Mouse (Mus musculus) neural tube, embryonic 11.5 days (tissue): ENCODE results near the gene Prodh2. TPM values are rescaled to one million over a fixed set of nuclear protein-coding genes. Genes with fewer than 3 reads are reported as not detected.

Experiments
- ATAC-seq: fragments of 200-750 bp; cut with Nextera tagmentation; 2 replicates; pipeline ENCODE4 v1.8.0; 2017; ENCODE audit warnings: moderate number of reproducible peaks, mild to moderate bottlenecking, moderate TSS enrichment, moderate library complexity; ENCODE audit not compliant: insufficient read depth, low FRiP score, low TSS enrichment
- DNase-seq: peaks from one replicate; pipeline ENCODE4 v3.0.0-alpha.2; 2015; ENCODE audit warnings: low spot score
- H3K27ac ChIP-seq: fragments of 300-500 bp; sonication (generic); 2 replicates; pipeline ENCODE4 v1.5.1; 2014; ENCODE audit warnings: low read depth, mild to moderate bottlenecking, low read length
- H3K27me3 ChIP-seq: fragments of 300-500 bp; sonication (generic); 2 replicates; pipeline ENCODE4 v1.6.1; 2014; ENCODE audit warnings: mild to moderate bottlenecking, low read length, mixed read lengths; ENCODE audit not compliant: control insufficient read depth, insufficient read depth
- H3K36me3 ChIP-seq: fragments of 300-500 bp; sonication (generic); 2 replicates; pipeline ENCODE4 v1.6.1; 2014; ENCODE audit warnings: mild to moderate bottlenecking, low read length, moderate library complexity, mixed read lengths; ENCODE audit not compliant: control insufficient read depth, insufficient read depth
- H3K4me1 ChIP-seq: fragments of 300-500 bp; sonication (generic); 2 replicates; pipeline ENCODE4 v1.6.1; 2014; ENCODE audit warnings: low read length, mixed read lengths; ENCODE audit not compliant: control insufficient read depth, insufficient read depth
- H3K4me2 ChIP-seq: fragments of 300-500 bp; sonication (generic); 2 replicates; pipeline ENCODE4 v1.6.1; 2014; ENCODE audit warnings: low read depth, mild to moderate bottlenecking, moderate library complexity
- H3K4me3 ChIP-seq: fragments of 300-500 bp; sonication (generic); 2 replicates; pipeline ENCODE4 v1.5.1; 2014; ENCODE audit warnings: low read depth, low read length
- H3K9ac ChIP-seq: fragments of 300-500 bp; sonication (generic); 2 replicates; pipeline ENCODE4 v1.6.1; 2014; ENCODE audit warnings: mild to moderate bottlenecking, low read length
- H3K9me3 ChIP-seq: fragments of 300-500 bp; sonication (generic); 2 replicates; pipeline ENCODE4 v1.6.1; 2016; ENCODE audit warnings: low read length; ENCODE audit not compliant: control insufficient read depth
- WGBS: fragments of 180-500 bp; shearing (Covaris S2); extraction: QIAGEN DNeasy Blood & Tissue Kit; methylation state at CpG from one replicate; pipeline ENCODE4 v1.1.7; 2014; 5-methylcytosine and 5-hydroxymethylcytosine counted together
- polyA plus RNA-seq: library from polyadenylated mRNA; unstranded; fragments of >200 nt; fragmentation: Nextera tagmentation; extraction: Ambion mirVana; gene quantifications from 2 replicates; pipeline ENCODE4 v1.2.1, GENCODE M21; 2014

Prodh2 gene
- polyA plus RNA-seq, 1 experiment from 2014 or later: not detected

GRCm38 (mm10) chr7:30526399-30526798, 33.0 kb downstream of the Prodh2 start:
- H3K4me2 ChIP-seq: 0 out of 2 replicates have a peak overlapping the region, but pooled peaks have one; percentile 3
- no peaks in the 10 kb centered on the region for H3K27me3 ChIP-seq
- H3K36me3 ChIP-seq: peaks cover 38% of the 10 kb centered on the region
- no peak overlapping the region for H3K27ac ChIP-seq
- WGBS: 20% methylated on average over 16 of the region's 17 CpGs
- ATAC-seq (no peak), DNase-seq (no peak)
- H3K9ac ChIP-seq: peak overlapping the region; percentile 18; the same call in 1 of the 2 replicates
- H3K4me1 ChIP-seq: 0 out of 2 replicates have a peak, but pooled peaks cover 5% of the 10 kb centered on the region
- no peak overlapping the region for H3K4me3 ChIP-seq
- no peaks in the 10 kb centered on the region for H3K9me3 ChIP-seq

GRCm38 (mm10) chr7:30526981-30527380, 33.6 kb downstream of the Prodh2 start:
- Histone ChIP-seq H3K4me3 (no peak overlapping the region), H3K27me3 (no peaks in the 10 kb centered on the region), H3K36me3 (peaks cover 39% of the 10 kb centered on the region), H3K9me3 (no peaks in the 10 kb centered on the region), H3K9ac (no peak overlapping the region), H3K4me1 (0 out of 2 replicates have a peak, but pooled peaks cover 5% of the 10 kb centered on the region), H3K27ac (no peak overlapping the region), H3K4me2 (no peak overlapping the region)
- ATAC-seq (no peak), DNase-seq (no peak)
- 76% methylated on average over 14 of the region's 14 CpGs for WGBS

- no peak for ATAC-seq
- Histone ChIP-seq H3K36me3 (peaks cover 26% of the 10 kb centered on the region), H3K9ac (no peak overlapping the region), H3K9me3 (no peaks in the 10 kb centered on the region), H3K27me3 (no peaks in the 10 kb centered on the region), H3K4me3 (no peak overlapping the region), H3K4me1 (peaks cover 20% of the 10 kb centered on the region), H3K27ac (no peak overlapping the region), H3K4me2 (no peak overlapping the region)
- no peak for DNase-seq
- WGBS: 88% methylated on average over 9 of the region's 9 CpGs
Observed at GRCm38 (mm10) chr7:30531291-30531815, 37.9 kb downstream of the Prodh2 start.

GRCm38 (mm10) chr7:30532931-30533330, 39.5 kb downstream of the Prodh2 start:
- no peak for ATAC-seq
- 22% methylated on average over 8 of the region's 8 CpGs for WGBS

GRCm38 (mm10) chr7:30533941-30534632, 40.7 kb downstream of the Prodh2 start:
- peaks cover 18% of the 10 kb centered on the region for H3K4me1 ChIP-seq
- peak; percentile 44 for DNase-seq
- peak overlapping the region; percentile 78 for H3K4me3 ChIP-seq
- 7% methylated on average over 26 of the region's 26 CpGs for WGBS
- peaks cover 16% of the 10 kb centered on the region for H3K36me3 ChIP-seq
- H3K9ac ChIP-seq: peak overlapping the region; percentile 86
- H3K27ac ChIP-seq: peak overlapping the region; percentile 79
- H3K9me3 ChIP-seq: no peaks in the 10 kb centered on the region
- ATAC-seq: peak; percentile 32
- no peaks in the 10 kb centered on the region for H3K27me3 ChIP-seq
- H3K4me2 ChIP-seq: peak overlapping the region; percentile 89

More at GRCm38 (mm10) chr7:30532931-30533330, 39.5 kb downstream of the Prodh2 start:
- peaks cover 18% of the 10 kb centered on the region for H3K4me1 ChIP-seq
- peak overlapping the region; percentile 89 for H3K4me2 ChIP-seq
- H3K4me3 ChIP-seq: peak overlapping the region; percentile 78
- H3K9ac ChIP-seq: peak overlapping the region; percentile 86
- peaks cover 25% of the 10 kb centered on the region for H3K36me3 ChIP-seq
- peak; percentile 50 for DNase-seq
- 0 out of 2 replicates have a peak overlapping the region, but pooled peaks have one; percentile 10 for H3K27ac ChIP-seq
- H3K9me3 ChIP-seq: no peaks in the 10 kb centered on the region
- H3K27me3 ChIP-seq: no peaks in the 10 kb centered on the region

- peak within 1 kb of the TSS; percentile 86 for H3K9ac ChIP-seq
- ATAC-seq (peak; percentile 89), DNase-seq (peak; percentile 99)
- H3K36me3 ChIP-seq: peaks cover 12% of the 10 kb centered on the region
- peak within 1 kb of the TSS; percentile 89 for H3K4me2 ChIP-seq
- H3K27ac ChIP-seq: peak within 1 kb of the TSS; percentile 79
- H3K27me3 ChIP-seq: no peaks in the 10 kb centered on the region
- peaks cover 18% of the 10 kb centered on the region for H3K4me1 ChIP-seq
- no peaks in the 10 kb centered on the region for H3K9me3 ChIP-seq
- peak within 1 kb of the TSS; percentile 78 for H3K4me3 ChIP-seq
- under 1% methylated on average over 58 of the region's 84 CpGs for WGBS
Observed at GRCm38 (mm10) chr7:30534633-30535577, 41.5 kb downstream of the Prodh2 start, which contains the start of gene Arhgap33. Gene Arhgap33, minus strand, starts transcription at chr7:30535060.

- Histone ChIP-seq H3K27ac (no peak overlapping the region), H3K27me3 (no peaks in the 10 kb centered on the region), H3K9me3 (no peaks in the 10 kb centered on the region), H3K9ac (no peak overlapping the region), H3K4me1 (no peaks in the 10 kb centered on the region), H3K4me3 (no peak overlapping the region), H3K4me2 (no peak overlapping the region), H3K36me3 (peaks cover 2% of the 10 kb centered on the region)
- 94% methylated on average over 7 of the region's 7 CpGs for WGBS
- no peak for ATAC-seq
- DNase-seq: no peak
Observed at GRCm38 (mm10) chr7:30540572-30540971, 47.1 kb downstream of the Prodh2 start.

GRCm38 (mm10) chr7:30544327-30544726, 50.9 kb downstream of the Prodh2 start:
- no peak overlapping the region for H3K4me2 ChIP-seq
- H3K36me3 ChIP-seq: peaks cover 4% of the 10 kb centered on the region
- H3K9ac ChIP-seq: no peak overlapping the region
- H3K27me3 ChIP-seq: no peaks in the 10 kb centered on the region
- H3K9me3 ChIP-seq: no peaks in the 10 kb centered on the region
- no peak overlapping the region for H3K4me3 ChIP-seq
- DNase-seq (no peak), ATAC-seq (no peak)
- H3K27ac ChIP-seq: no peak overlapping the region
- no peaks in the 10 kb centered on the region for H3K4me1 ChIP-seq
- 100% methylated on average over 2 of the region's 2 CpGs for WGBS
